Mouse (Mus musculus): ENCODE data around the gene Sox10. TPM values are rescaled to one million over a fixed set of nuclear protein-coding genes. Genes with fewer than 3 reads are reported as not detected.

Gene Sox10
- polyA plus RNA-seq, 1 experiment, result not detected

- Histone ChIP-seq H3K27me3 (ENCODE audit: control insufficient read depth, insufficient read depth, insufficient read length) (no peaks in the 10 kb centered on the region), H3K79me2 (ENCODE audit: control insufficient read depth, insufficient read depth) (peaks cover 20% of the 10 kb centered on the region), H3K36me3 (ENCODE audit: control insufficient read depth, insufficient read depth) (peaks cover 51% of the 10 kb centered on the region), H3ac (ENCODE audit: control insufficient read depth, insufficient read length, low read depth) (no peak overlapping the region), H3K79me3 (ENCODE audit: low read depth) (peaks cover 4% of the 10 kb centered on the region), H3K4me3 (ENCODE audit: insufficient read depth, poor library complexity, severe bottlenecking) (no peak overlapping the region)
- no peak for TF ChIP-seq CTCF (IDR thresholded peaks at IDR 0.05; ENCODE audit: control insufficient read depth, insufficient read depth, insufficient read length)
- no peak for TF ChIP-seq CEBPB (IDR thresholded peaks at IDR 0.05; ENCODE audit: low read depth)
- no peak for TF ChIP-seq FOSL1 (IDR thresholded peaks at IDR 0.05; ENCODE audit: insufficient read depth, low read length, poor library complexity, severe bottlenecking)
- no peak for TF ChIP-seq MYOG (IDR thresholded peaks at IDR 0.05; ENCODE audit: control insufficient read depth, extremely low read depth, insufficient read length)
- TF ChIP-seq USF1 (IDR thresholded peaks at IDR 0.05; ENCODE audit: low read depth), result no peak
- TF ChIP-seq MAX (IDR thresholded peaks at IDR 0.05), result no peak
- TF ChIP-seq MYOD1 (IDR thresholded peaks at IDR 0.05; ENCODE audit: control insufficient read depth, insufficient read length, low read depth), result no peak
These were observed 49.8 kb downstream of the Sox10 start for GRCm38 (mm10) chr15:79115276-79115675.

- H3K79me3 ChIP-seq (ENCODE audit: low read depth), result peaks cover 12% of the 10 kb centered on the region
- H3K27me3 ChIP-seq (ENCODE audit: control insufficient read depth, insufficient read depth, insufficient read length), result no peaks in the 10 kb centered on the region
These were observed 53.3 kb downstream of the Sox10 start for GRCm38 (mm10) chr15:79111774-79112173.

GRCm38 (mm10) chr15:79110528-79110927 lies 54.5 kb downstream of the Sox10 start:
- TF ChIP-seq CEBPB (IDR thresholded peaks at IDR 0.05; ENCODE audit: low read depth), result no peak
- Histone ChIP-seq H3K79me3 (ENCODE audit: low read depth) (peaks cover 12% of the 10 kb centered on the region), H3K79me2 (ENCODE audit: control insufficient read depth, insufficient read depth) (peaks cover 30% of the 10 kb centered on the region), H3K4me3 (ENCODE audit: insufficient read depth, poor library complexity, severe bottlenecking) (peak overlapping the region; percentile 75), H3ac (ENCODE audit: control insufficient read depth, insufficient read length, low read depth) (no peak overlapping the region), H3K36me3 (ENCODE audit: control insufficient read depth, insufficient read depth) (peaks cover 9% of the 10 kb centered on the region), H3K27me3 (ENCODE audit: control insufficient read depth, insufficient read depth, insufficient read length) (no peaks in the 10 kb centered on the region)

More at GRCm38 (mm10) chr15:79111774-79112173, 53.3 kb downstream of the Sox10 start:
- TF ChIP-seq MAX (IDR thresholded peaks at IDR 0.05) (no peak), CTCF (IDR thresholded peaks at IDR 0.05; ENCODE audit: control insufficient read depth, insufficient read depth, insufficient read length) (no peak)
- no peak overlapping the region for H3ac ChIP-seq (ENCODE audit: control insufficient read depth, insufficient read length, low read depth)
- no peak overlapping the region for H3K4me3 ChIP-seq (ENCODE audit: insufficient read depth, poor library complexity, severe bottlenecking)
- peaks cover 18% of the 10 kb centered on the region for H3K36me3 ChIP-seq (ENCODE audit: control insufficient read depth, insufficient read depth)
- peaks cover 30% of the 10 kb centered on the region for H3K79me2 ChIP-seq (ENCODE audit: control insufficient read depth, insufficient read depth)

- Histone ChIP-seq H3K36me3 (ENCODE audit: control insufficient read depth, insufficient read depth) (peaks cover 4% of the 10 kb centered on the region), H3K79me2 (ENCODE audit: control insufficient read depth, insufficient read depth) (peaks cover 30% of the 10 kb centered on the region), H3K79me3 (ENCODE audit: low read depth) (peaks cover 12% of the 10 kb centered on the region), H3K4me3 (ENCODE audit: insufficient read depth, poor library complexity, severe bottlenecking) (peak overlapping the region; percentile 75), H3ac (ENCODE audit: control insufficient read depth, insufficient read length, low read depth) (peak overlapping the region; percentile 76), H3K27me3 (ENCODE audit: control insufficient read depth, insufficient read depth, insufficient read length) (no peaks in the 10 kb centered on the region)
- TF ChIP-seq USF1 (IDR thresholded peaks at IDR 0.05; ENCODE audit: low read depth), result no peak
- no peak for TF ChIP-seq CEBPB (IDR thresholded peaks at IDR 0.05; ENCODE audit: low read depth)
- no peak for TF ChIP-seq MYOG (IDR thresholded peaks at IDR 0.05; ENCODE audit: control insufficient read depth, extremely low read depth, insufficient read length)
- TF ChIP-seq MAX (IDR thresholded peaks at IDR 0.05), result no peak
- no peak for TF ChIP-seq CTCF (IDR thresholded peaks at IDR 0.05; ENCODE audit: control insufficient read depth, insufficient read depth, insufficient read length)
These were observed 55.0 kb downstream of the Sox10 start for GRCm38 (mm10) chr15:79110031-79110430.

- Histone ChIP-seq H3K36me3 (ENCODE audit: control insufficient read depth, insufficient read depth) (no peaks in the 10 kb centered on the region), H3ac (ENCODE audit: control insufficient read depth, insufficient read length, low read depth) (peak overlapping the region; percentile 76), H3K4me3 (ENCODE audit: insufficient read depth, poor library complexity, severe bottlenecking) (peak overlapping the region; percentile 75), H3K79me3 (ENCODE audit: low read depth) (peaks cover 12% of the 10 kb centered on the region), H3K79me2 (ENCODE audit: control insufficient read depth, insufficient read depth) (peaks cover 30% of the 10 kb centered on the region), H3K27me3 (ENCODE audit: control insufficient read depth, insufficient read depth, insufficient read length) (no peaks in the 10 kb centered on the region)
- no peak for TF ChIP-seq FOSL1 (IDR thresholded peaks at IDR 0.05; ENCODE audit: insufficient read depth, low read length, poor library complexity, severe bottlenecking)
- no peak for TF ChIP-seq MAX (IDR thresholded peaks at IDR 0.05)
- no peak for TF ChIP-seq CEBPB (IDR thresholded peaks at IDR 0.05; ENCODE audit: low read depth)
- TF ChIP-seq MYOG (IDR thresholded peaks at IDR 0.05; ENCODE audit: control insufficient read depth, extremely low read depth, insufficient read length), result no peak
- TF ChIP-seq CTCF (IDR thresholded peaks at IDR 0.05; ENCODE audit: control insufficient read depth, insufficient read depth, insufficient read length), result no peak
- TF ChIP-seq USF1 (IDR thresholded peaks at IDR 0.05; ENCODE audit: low read depth), result no peak
- TF ChIP-seq MYOD1 (IDR thresholded peaks at IDR 0.05; ENCODE audit: control insufficient read depth, insufficient read length, low read depth), result no peak
These were observed 55.6 kb downstream of the Sox10 start for GRCm38 (mm10) chr15:79109321-79109934.

GRCm38 (mm10) chr15:79108421-79109320 lies 56.4 kb downstream of the Sox10 start, which contains the start of gene Micall1:
Gene Micall1 (plus strand): TSS chr15:79108898.
- H3ac ChIP-seq (ENCODE audit: control insufficient read depth, insufficient read length, low read depth), result peak within 1 kb of the TSS; percentile 76
- no peaks in the 10 kb centered on the region for H3K27me3 ChIP-seq (ENCODE audit: control insufficient read depth, insufficient read depth, insufficient read length)
- peak within 1 kb of the TSS; percentile 75 for H3K4me3 ChIP-seq (ENCODE audit: insufficient read depth, poor library complexity, severe bottlenecking)
- no peaks in the 10 kb centered on the region for H3K36me3 ChIP-seq (ENCODE audit: control insufficient read depth, insufficient read depth)
- peaks cover 12% of the 10 kb centered on the region for H3K79me3 ChIP-seq (ENCODE audit: low read depth)
- TF ChIP-seq MYOD1 (IDR thresholded peaks at IDR 0.05; ENCODE audit: control insufficient read depth, insufficient read length, low read depth), result no peak
- peak; percentile 43 for TF ChIP-seq MAX (IDR thresholded peaks at IDR 0.05)
- peaks cover 30% of the 10 kb centered on the region for H3K79me2 ChIP-seq (ENCODE audit: control insufficient read depth, insufficient read depth)

Data from C2C12 (cell line).